Mouse (Mus musculus): ENCODE data around the gene Arhgap25. TPM values are rescaled to one million over a fixed set of nuclear protein-coding genes. Genes with fewer than 3 reads are reported as not detected.

The Arhgap25 gene
- polyA plus RNA-seq, 1 experiment: not detected

- H3K4me3 ChIP-seq (ENCODE audit: insufficient read depth, poor library complexity, severe bottlenecking): no peak overlapping the region
- no peak for TF ChIP-seq MAX (IDR thresholded peaks at IDR 0.05)
- no peak for TF ChIP-seq CTCF (IDR thresholded peaks at IDR 0.05; ENCODE audit: control insufficient read depth, insufficient read depth, insufficient read length)
- no peak for TF ChIP-seq USF1 (IDR thresholded peaks at IDR 0.05; ENCODE audit: low read depth)
- TF ChIP-seq CEBPB (IDR thresholded peaks at IDR 0.05; ENCODE audit: low read depth): no peak
- no peak for TF ChIP-seq MYOG (IDR thresholded peaks at IDR 0.05; ENCODE audit: control insufficient read depth, extremely low read depth, insufficient read length)
- TF ChIP-seq FOSL1 (IDR thresholded peaks at IDR 0.05; ENCODE audit: insufficient read depth, low read length, poor library complexity, severe bottlenecking): no peak
- no peak for TF ChIP-seq MYOD1 (IDR thresholded peaks at IDR 0.05; ENCODE audit: control insufficient read depth, insufficient read length, low read depth)
These were observed 8.1 kb upstream of the Arhgap25 start for GRCm38 (mm10) chr6:87541171-87541571.

GRCm38 (mm10) chr6:87538376-87539270 lies 5.6 kb upstream of the Arhgap25 start:
- H3K79me2 ChIP-seq (ENCODE audit: control insufficient read depth, insufficient read depth): no peaks in the 10 kb centered on the region
- no peak overlapping the region for H3K4me3 ChIP-seq (ENCODE audit: insufficient read depth, poor library complexity, severe bottlenecking)
- no peaks in the 10 kb centered on the region for H3K36me3 ChIP-seq (ENCODE audit: control insufficient read depth, insufficient read depth)
- TF ChIP-seq MYOG (IDR thresholded peaks at IDR 0.05; ENCODE audit: control insufficient read depth, extremely low read depth, insufficient read length) (no peak), CEBPB (IDR thresholded peaks at IDR 0.05; ENCODE audit: low read depth) (no peak), USF1 (IDR thresholded peaks at IDR 0.05; ENCODE audit: low read depth) (no peak), MAX (IDR thresholded peaks at IDR 0.05) (no peak), CTCF (IDR thresholded peaks at IDR 0.05; ENCODE audit: control insufficient read depth, insufficient read depth, insufficient read length) (no peak), FOSL1 (IDR thresholded peaks at IDR 0.05; ENCODE audit: insufficient read depth, low read length, poor library complexity, severe bottlenecking) (no peak), MYOD1 (IDR thresholded peaks at IDR 0.05; ENCODE audit: control insufficient read depth, insufficient read length, low read depth) (no peak)
- H3ac ChIP-seq (ENCODE audit: control insufficient read depth, insufficient read length, low read depth): no peak overlapping the region
- H3K27me3 ChIP-seq (ENCODE audit: control insufficient read depth, insufficient read depth, insufficient read length): peaks cover 2% of the 10 kb centered on the region
- no peaks in the 10 kb centered on the region for H3K79me3 ChIP-seq (ENCODE audit: low read depth)

More at GRCm38 (mm10) chr6:87541171-87541571, 8.1 kb upstream of the Arhgap25 start:
- H3K79me2 ChIP-seq (ENCODE audit: control insufficient read depth, insufficient read depth): no peaks in the 10 kb centered on the region
- H3ac ChIP-seq (ENCODE audit: control insufficient read depth, insufficient read length, low read depth): no peak overlapping the region
- no peaks in the 10 kb centered on the region for H3K36me3 ChIP-seq (ENCODE audit: control insufficient read depth, insufficient read depth)
- H3K27me3 ChIP-seq (ENCODE audit: control insufficient read depth, insufficient read depth, insufficient read length): peaks cover 7% of the 10 kb centered on the region
- H3K79me3 ChIP-seq (ENCODE audit: low read depth): no peaks in the 10 kb centered on the region

- Histone ChIP-seq H3ac (ENCODE audit: control insufficient read depth, insufficient read length, low read depth) (no peak overlapping the region), H3K36me3 (ENCODE audit: control insufficient read depth, insufficient read depth) (no peaks in the 10 kb centered on the region), H3K4me3 (ENCODE audit: insufficient read depth, poor library complexity, severe bottlenecking) (no peak overlapping the region), H3K27me3 (ENCODE audit: control insufficient read depth, insufficient read depth, insufficient read length) (no peaks in the 10 kb centered on the region), H3K79me2 (ENCODE audit: control insufficient read depth, insufficient read depth) (no peaks in the 10 kb centered on the region), H3K79me3 (ENCODE audit: low read depth) (no peaks in the 10 kb centered on the region)
- TF ChIP-seq MYOG (IDR thresholded peaks at IDR 0.05; ENCODE audit: control insufficient read depth, extremely low read depth, insufficient read length) (no peak), USF1 (IDR thresholded peaks at IDR 0.05; ENCODE audit: low read depth) (no peak), FOSL1 (IDR thresholded peaks at IDR 0.05; ENCODE audit: insufficient read depth, low read length, poor library complexity, severe bottlenecking) (no peak), MYOD1 (IDR thresholded peaks at IDR 0.05; ENCODE audit: control insufficient read depth, insufficient read length, low read depth) (no peak), MAX (IDR thresholded peaks at IDR 0.05) (no peak), CTCF (IDR thresholded peaks at IDR 0.05; ENCODE audit: control insufficient read depth, insufficient read depth, insufficient read length) (no peak), CEBPB (IDR thresholded peaks at IDR 0.05; ENCODE audit: low read depth) (no peak)
These were observed 4.6 kb upstream of the Arhgap25 start for GRCm38 (mm10) chr6:87537678-87538077.

GRCm38 (mm10) chr6:87536270-87536669 lies 3.2 kb upstream of the Arhgap25 start:
- Histone ChIP-seq H3K4me3 (ENCODE audit: insufficient read depth, poor library complexity, severe bottlenecking) (no peak overlapping the region), H3K36me3 (ENCODE audit: control insufficient read depth, insufficient read depth) (no peaks in the 10 kb centered on the region), H3ac (ENCODE audit: control insufficient read depth, insufficient read length, low read depth) (no peak overlapping the region), H3K79me2 (ENCODE audit: control insufficient read depth, insufficient read depth) (no peaks in the 10 kb centered on the region), H3K27me3 (ENCODE audit: control insufficient read depth, insufficient read depth, insufficient read length) (no peaks in the 10 kb centered on the region), H3K79me3 (ENCODE audit: low read depth) (no peaks in the 10 kb centered on the region)
- no peak for TF ChIP-seq CEBPB (IDR thresholded peaks at IDR 0.05; ENCODE audit: low read depth)
- no peak for TF ChIP-seq USF1 (IDR thresholded peaks at IDR 0.05; ENCODE audit: low read depth)
- TF ChIP-seq FOSL1 (IDR thresholded peaks at IDR 0.05; ENCODE audit: insufficient read depth, low read length, poor library complexity, severe bottlenecking): no peak

GRCm38 (mm10) chr6:87535651-87536050 lies 2.6 kb upstream of the Arhgap25 start:
- Histone ChIP-seq H3K36me3 (ENCODE audit: control insufficient read depth, insufficient read depth) (no peaks in the 10 kb centered on the region), H3K4me3 (ENCODE audit: insufficient read depth, poor library complexity, severe bottlenecking) (no peak overlapping the region), H3ac (ENCODE audit: control insufficient read depth, insufficient read length, low read depth) (no peak overlapping the region), H3K27me3 (ENCODE audit: control insufficient read depth, insufficient read depth, insufficient read length) (no peaks in the 10 kb centered on the region), H3K79me2 (ENCODE audit: control insufficient read depth, insufficient read depth) (no peaks in the 10 kb centered on the region), H3K79me3 (ENCODE audit: low read depth) (no peaks in the 10 kb centered on the region)
- TF ChIP-seq USF1 (IDR thresholded peaks at IDR 0.05; ENCODE audit: low read depth) (no peak), CEBPB (IDR thresholded peaks at IDR 0.05; ENCODE audit: low read depth) (no peak), MYOD1 (IDR thresholded peaks at IDR 0.05; ENCODE audit: control insufficient read depth, insufficient read length, low read depth) (no peak), FOSL1 (IDR thresholded peaks at IDR 0.05; ENCODE audit: insufficient read depth, low read length, poor library complexity, severe bottlenecking) (no peak), CTCF (IDR thresholded peaks at IDR 0.05; ENCODE audit: control insufficient read depth, insufficient read depth, insufficient read length) (no peak), MAX (IDR thresholded peaks at IDR 0.05) (no peak), MYOG (IDR thresholded peaks at IDR 0.05; ENCODE audit: control insufficient read depth, extremely low read depth, insufficient read length) (no peak)

Data from C2C12 (cell line).